Comparison of ENCODE assay signal across 8 mouse cellular contexts in genomic region chr3:105959999-105960398, GRCm38 (mm10). TPM values are rescaled to one million over a fixed set of nuclear protein-coding genes. Genes with fewer than 3 reads are reported as not detected.
DNase-seq lines count a peak whose midpoint lies in the region; ATAC-seq and TF ChIP-seq lines count a peak whose summit lies in the region.

Gene Atp5f1, minus strand, starts transcription at chr3:105960099.

- H3K9ac ChIP-seq in limb, embryonic 11.5 days (ENCODE audit: low read length), result peak within 1 kb of the TSS; percentile 94

- WGBS in limb, embryonic 11.5 days, result 6% methylated on average over 6 of the region's 6 CpGs

- H3K27ac ChIP-seq in testis, adult 2 months (ENCODE audit: control insufficient read depth, insufficient read depth, low read depth, low read length), result peak within 1 kb of the TSS; percentile 90
- peak within 1 kb of the TSS; percentile 65; the same call in 1 of the 2 replicates for H3K27ac ChIP-seq in limb, embryonic 11.5 days (replicated peaks; ENCODE audit: low read depth, low read length)

- peaks cover 4% of the 10 kb centered on the region for H3K36me3 ChIP-seq in testis, adult 2 months (ENCODE audit: control insufficient read depth, insufficient read depth, low read length)
- peaks cover 12% of the 10 kb centered on the region; the same call in 1 of the 2 replicates for H3K36me3 ChIP-seq in limb, embryonic 11.5 days (ENCODE audit: control insufficient read depth, insufficient read depth, low read length)

- DNase-seq in testis, postnatal 10 days (ENCODE audit: low spot score), result no peak
- DNase-seq in heart, postnatal 10 days, result no peak
- DNase-seq in limb, embryonic 11.5 days (ENCODE audit: low spot score), result no peak
- DNase-seq in frontal cortex, postnatal 25 days (ENCODE audit: low spot score in 2 of 2), result no peak
- no peak for DNase-seq in urinary bladder, postnatal 10 days (ENCODE audit: low spot score)

- intact Hi-C loops in heart, postnatal 10 days (cut with DNase I), result loop anchor here (5.0 kb wide), 1 partner anchor 283 kb away; no protein-coding TSS in a partner anchor

- no peak for TF ChIP-seq CTCF in testis, adult 2 months (IDR thresholded peaks at IDR 0.05; ENCODE audit: control insufficient read depth, insufficient read depth, insufficient replicate concordance, low read depth, low read length)

- no peak for ATAC-seq in erythroblast, adult 5-6 weeks (replicated peaks; ENCODE audit: low FRiP score, poor library complexity, severe bottlenecking)
- no peak for ATAC-seq in limb, embryonic 11.5 days (ENCODE audit: insufficient number of reproducible peaks, low FRiP score, low TSS enrichment, low read depth)
- no peak for ATAC-seq in neutrophil, adult 5-6 weeks (ENCODE audit: extremely low read depth, insufficient number of reproducible peaks, low FRiP score, poor library complexity, severe bottlenecking)

- H3K27me3 ChIP-seq in testis, adult 2 months (ENCODE audit: control insufficient read depth, insufficient read depth, low read length), result no peaks in the 10 kb centered on the region
- H3K27me3 ChIP-seq in limb, embryonic 11.5 days (ENCODE audit: control insufficient read depth, insufficient read depth, low read length), result no peaks in the 10 kb centered on the region

- no peaks in the 10 kb centered on the region for H3K9me3 ChIP-seq in limb, embryonic 11.5 days (ENCODE audit: control insufficient read depth, low read length)

- H3K4me2 ChIP-seq in limb, embryonic 11.5 days (ENCODE audit: low read depth, severe bottlenecking), result peak within 1 kb of the TSS; percentile 76

- H3K4me1 ChIP-seq in testis, adult 2 months (ENCODE audit: control insufficient read depth, insufficient read depth, low read length), result no peaks in the 10 kb centered on the region
- peaks cover 11% of the 10 kb centered on the region; the same call in 1 of the 2 replicates for H3K4me1 ChIP-seq in limb, embryonic 11.5 days (ENCODE audit: control insufficient read depth, insufficient read depth, low read length)

- peak within 1 kb of the TSS; percentile 94 for H3K4me3 ChIP-seq in testis, adult 2 months (ENCODE audit: control insufficient read depth, low read depth, low read length)
- peak within 1 kb of the TSS; percentile 86 for H3K4me3 ChIP-seq in limb, embryonic 11.5 days (ENCODE audit: low read depth, low read length)

- TF ChIP-seq POLR2A in testis, adult 2 months (IDR thresholded peaks at IDR 0.05; ENCODE audit: control insufficient read depth, low read depth, low read length), result no peak

RNA-seq across cellular contexts. Expression of gene Atp5f1, which starts in this region (rescaled TPM):
- 68.0 and 69.0 TPM in 2 replicates for polyA plus RNA-seq in testis, adult 2 months (2012; rRNA removed)
- 159 and 191 TPM in 2 replicates for total RNA-seq in erythroblast, adult 5-6 weeks (2015; ENCODE audit: low replicate concordance)
- total RNA-seq in erythroblast, adult 5-6 weeks (2017; ENCODE audit: low replicate concordance), result 268 and 302 TPM in 2 replicates
- total RNA-seq in heart, postnatal 10 days (2021), result 100 to 1,000 TPM; 916 to 930 TPM
- 489 and 505 TPM in 2 replicates for polyA plus RNA-seq in limb, embryonic 11.5 days (2014; fragmentation: Nextera tagmentation; extraction: Ambion mirVana)
- total RNA-seq in neutrophil, adult 5-6 weeks (2017), result 296 and 319 TPM in 2 replicates
